Mouse (Mus musculus) right cerebral cortex, postnatal 4 days (tissue): ENCODE data around the gene Pbld2.
A peak's percentile ranks its signal among the peaks of the same experiment; 100 is the strongest.

Experiments used
- DNase-seq: peaks from one replicate; pipeline ENCODE4 v3.0.0-alpha.2; 2022

The Pbld2 gene

DNA sequence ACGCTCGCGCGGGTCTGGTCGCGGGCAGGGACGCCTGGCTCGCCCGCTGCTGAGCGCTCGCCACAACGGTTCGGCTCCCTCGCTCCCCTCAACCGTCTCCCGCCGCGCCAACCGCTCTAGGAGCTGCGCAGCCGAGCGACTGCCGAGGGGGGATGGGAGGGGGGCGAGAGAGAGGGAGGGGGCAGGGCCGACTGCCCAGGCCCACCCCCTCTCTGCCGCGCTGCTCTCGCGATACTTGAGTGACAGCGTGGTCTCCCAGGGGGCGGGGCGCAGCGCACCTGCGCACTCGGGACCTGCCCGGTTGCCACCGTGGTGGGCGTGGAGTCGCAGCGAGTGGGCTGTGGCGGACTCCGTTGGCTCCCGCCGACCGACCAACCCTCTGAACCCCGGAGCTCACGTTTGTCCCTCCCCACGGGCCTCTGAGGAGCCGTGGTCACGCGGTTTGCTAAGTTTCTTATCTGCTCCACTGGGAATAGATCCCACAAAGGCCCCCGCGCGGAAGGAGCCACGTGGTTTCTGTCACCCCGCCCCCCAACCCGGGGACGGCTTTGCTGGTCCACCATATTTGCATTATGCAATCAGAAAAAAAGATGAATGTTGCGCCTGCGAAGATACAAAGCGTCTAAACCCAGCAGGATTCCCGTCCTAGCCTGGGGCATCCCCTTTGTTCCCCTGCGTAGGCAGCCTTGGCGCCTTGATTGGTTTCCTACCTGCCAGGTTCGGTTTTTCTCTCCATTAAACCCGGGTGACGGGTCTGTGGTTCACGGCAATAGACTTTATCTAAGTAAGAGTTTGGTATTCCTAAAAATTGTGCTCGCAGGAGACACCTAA, at the start of gene Pbld2, which contains the start of gene Hnrnph3:
Gene Pbld2 (plus strand): TSS at position 567 of the 831 bp plus-strand sequence.
Gene Hnrnph3 (minus strand): TSS at position 469 of the 831 bp plus-strand sequence.
- DNase-seq: peak; percentile 99

DNA sequence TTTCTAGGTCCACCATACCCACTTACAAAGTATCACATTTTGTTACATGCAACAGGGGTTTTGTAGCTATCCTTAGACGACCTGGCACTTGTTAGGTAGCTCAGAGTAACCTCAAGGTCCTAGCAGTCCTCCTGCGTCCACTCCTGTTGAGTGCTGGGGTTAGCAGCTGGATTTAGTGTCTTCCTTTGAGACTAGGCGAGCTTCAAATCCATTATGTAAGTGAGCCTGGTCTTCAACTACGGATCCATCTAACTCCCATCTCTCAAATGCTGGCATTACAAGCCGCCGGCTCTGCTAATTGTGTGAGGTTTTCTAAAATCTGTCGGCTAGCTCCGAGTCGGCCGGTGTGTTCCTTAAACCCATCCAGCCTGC, 44.5 kb upstream of the Pbld2 start:
- no peak for DNase-seq

- peak; percentile 96 for DNase-seq
Measured at GRCm38 (mm10) chr10:62980039-62980954, 43.8 kb upstream of the Pbld2 start, which contains the start of gene Rufy2. Gene Rufy2 (plus strand): TSS chr10:62980223.

GRCm38 (mm10) chr10:62984072-62984471, 40.0 kb upstream of the Pbld2 start:
- no peak for DNase-seq

- DNase-seq: no peak
Measured at GRCm38 (mm10) chr10:62984495-62984894, 39.6 kb upstream of the Pbld2 start.

GRCm38 (mm10) chr10:62987341-62987740, 36.8 kb upstream of the Pbld2 start:
- peak; percentile 56 for DNase-seq

- DNase-seq: no peak
Measured at GRCm38 (mm10) chr10:62990636-62991035, 33.5 kb upstream of the Pbld2 start.

GRCm38 (mm10) chr10:62993991-62994390, 30.1 kb upstream of the Pbld2 start:
- no peak for DNase-seq

DNA sequence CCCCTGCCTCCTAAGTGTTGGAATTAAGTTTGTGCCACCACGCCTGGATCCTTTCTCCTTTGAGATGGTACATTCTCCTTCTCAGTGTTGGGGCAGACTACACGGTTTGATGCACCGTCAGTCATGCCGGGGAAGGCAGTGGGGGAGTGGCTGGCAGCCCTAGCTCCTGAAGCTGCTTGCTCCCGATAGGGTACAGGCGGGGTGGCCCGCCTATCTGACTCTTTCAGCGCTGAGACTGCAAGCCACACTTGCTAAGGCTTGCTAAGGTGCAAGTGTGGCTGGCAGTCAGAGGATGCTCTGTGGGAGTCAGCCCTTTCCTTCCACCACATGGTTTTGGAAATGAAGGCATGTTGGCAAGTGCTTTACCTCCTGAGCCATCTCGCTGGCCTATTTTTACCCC, 23.5 kb upstream of the Pbld2 start:
- DNase-seq: no peak

DNA sequence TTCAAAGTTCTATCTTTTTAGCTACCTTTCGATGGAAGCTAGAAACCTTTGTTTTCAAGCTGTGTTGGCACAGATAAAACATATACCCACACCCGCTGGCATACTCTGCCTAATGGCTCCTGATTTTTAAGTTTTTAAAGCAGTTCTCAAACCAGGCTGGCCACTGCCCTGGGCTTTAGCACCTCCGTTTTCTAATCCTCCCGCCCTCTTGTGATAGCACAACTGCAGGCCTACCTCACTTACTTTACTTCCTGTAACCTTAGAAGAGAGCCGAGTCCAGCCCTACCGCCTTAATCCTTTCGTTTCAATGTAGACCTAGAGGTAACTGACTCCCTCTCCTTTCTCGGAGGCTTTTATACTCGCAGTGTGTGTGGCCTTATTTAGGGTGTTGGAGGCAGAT, 20.9 kb upstream of the Pbld2 start:
- no peak for DNase-seq

- no peak for DNase-seq
Measured at GRCm38 (mm10) chr10:63004556-63004955, 19.6 kb upstream of the Pbld2 start.

DNA sequence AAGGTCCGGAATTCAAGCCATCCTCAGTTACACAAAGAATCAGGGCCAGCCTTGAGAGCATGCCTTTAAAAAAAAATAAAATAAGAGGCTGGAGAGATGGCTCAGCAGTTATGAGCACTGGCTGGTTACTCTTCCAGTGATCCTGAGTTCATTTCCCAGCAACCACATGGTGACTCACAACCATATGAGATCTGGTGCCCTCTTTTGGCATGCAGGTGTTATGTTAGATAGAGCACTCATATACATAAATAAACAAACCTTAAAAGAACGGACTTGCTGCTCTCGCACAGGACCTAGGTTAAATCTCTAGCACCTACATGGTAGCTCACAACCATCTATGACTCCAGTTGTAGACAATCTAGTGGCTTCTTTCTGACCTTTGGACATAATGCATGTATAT, 15.9 kb upstream of the Pbld2 start:
- no peak for DNase-seq

DNA sequence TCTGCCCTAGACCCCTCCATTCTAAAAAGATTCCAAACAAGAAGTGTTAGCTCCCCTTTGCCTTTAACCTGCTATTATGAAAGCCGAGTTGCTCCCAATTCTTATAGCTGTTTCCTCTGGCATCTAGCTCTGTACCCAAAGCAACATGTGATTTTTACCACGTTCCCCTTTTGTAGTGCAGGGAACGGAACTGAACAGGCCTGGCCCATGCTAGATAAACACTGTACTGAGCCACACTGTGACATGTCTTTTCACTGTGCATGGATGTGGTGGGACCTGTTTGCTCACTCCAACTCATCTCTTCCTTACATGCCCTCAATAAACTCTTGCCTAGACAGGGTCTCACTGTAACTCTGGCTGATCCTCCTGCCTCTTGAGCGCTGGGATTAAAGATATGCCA, 13.8 kb upstream of the Pbld2 start:
- no peak for DNase-seq

DNA sequence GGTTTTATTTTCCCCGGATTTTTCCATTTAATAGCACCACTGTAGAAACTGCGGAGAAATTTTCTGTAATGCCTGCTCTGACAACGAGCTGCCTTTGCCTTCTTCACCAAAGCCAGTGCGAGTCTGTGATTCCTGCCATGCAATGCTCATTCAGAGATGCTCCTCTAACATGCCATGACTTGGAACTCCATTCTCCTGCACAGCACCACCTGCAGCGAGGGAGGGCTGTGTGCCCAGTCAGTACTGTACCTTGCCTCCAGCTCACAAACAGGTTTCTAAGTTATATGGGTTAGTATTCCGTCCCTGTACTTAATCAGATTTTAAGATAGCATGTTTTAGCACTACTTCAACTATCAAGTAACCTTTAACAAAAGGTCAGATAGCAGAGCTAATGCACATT, 12.6 kb upstream of the Pbld2 start:
- no peak for DNase-seq

GRCm38 (mm10) chr10:63013476-63013875, 10.6 kb upstream of the Pbld2 start:
- no peak for DNase-seq

DNA sequence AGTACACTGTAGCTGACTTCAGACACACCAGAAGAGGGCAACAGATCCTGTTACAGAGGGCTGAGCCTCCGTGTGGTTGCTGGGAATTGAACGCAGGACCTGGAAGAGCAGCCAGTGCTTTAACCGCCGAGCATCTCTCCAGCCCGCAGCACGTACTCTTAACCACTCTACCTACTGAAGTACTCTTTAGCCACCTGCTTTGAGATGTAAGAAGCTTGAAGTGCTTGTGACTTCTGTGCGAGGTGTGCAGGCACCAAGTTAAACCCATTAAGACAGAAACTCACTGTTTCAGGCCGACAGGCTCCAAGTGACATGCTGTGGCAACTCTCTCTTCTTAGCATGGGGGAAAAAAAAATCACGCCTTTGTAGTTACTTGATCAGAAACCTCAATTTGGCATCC, 9.9 kb upstream of the Pbld2 start:
- no peak for DNase-seq

- DNase-seq: no peak
Measured at GRCm38 (mm10) chr10:63019304-63019703, 4.8 kb upstream of the Pbld2 start.

DNA sequence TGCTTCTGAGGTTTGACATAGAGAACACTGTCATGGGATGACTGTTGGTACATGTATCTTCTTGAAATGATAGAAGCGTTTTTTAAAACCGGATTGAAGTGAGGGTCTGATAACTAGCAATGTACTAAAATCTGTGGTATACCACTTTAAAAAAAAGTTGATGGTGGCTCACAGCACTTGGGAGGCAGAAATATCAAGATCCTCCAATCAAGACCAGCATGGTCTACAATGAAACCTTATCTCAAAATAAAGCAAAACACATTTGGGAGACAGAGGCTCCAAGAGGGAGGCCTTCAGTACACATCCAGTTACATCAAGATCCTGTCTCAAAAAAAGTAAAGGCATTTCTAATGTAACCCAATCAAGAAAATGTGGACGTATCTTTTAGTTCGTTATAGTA, 2.4 kb upstream of the Pbld2 start:
- DNase-seq: no peak

- DNase-seq: no peak
Measured at GRCm38 (mm10) chr10:63022541-63023120, 1.5 kb upstream of the Pbld2 start.

DNA sequence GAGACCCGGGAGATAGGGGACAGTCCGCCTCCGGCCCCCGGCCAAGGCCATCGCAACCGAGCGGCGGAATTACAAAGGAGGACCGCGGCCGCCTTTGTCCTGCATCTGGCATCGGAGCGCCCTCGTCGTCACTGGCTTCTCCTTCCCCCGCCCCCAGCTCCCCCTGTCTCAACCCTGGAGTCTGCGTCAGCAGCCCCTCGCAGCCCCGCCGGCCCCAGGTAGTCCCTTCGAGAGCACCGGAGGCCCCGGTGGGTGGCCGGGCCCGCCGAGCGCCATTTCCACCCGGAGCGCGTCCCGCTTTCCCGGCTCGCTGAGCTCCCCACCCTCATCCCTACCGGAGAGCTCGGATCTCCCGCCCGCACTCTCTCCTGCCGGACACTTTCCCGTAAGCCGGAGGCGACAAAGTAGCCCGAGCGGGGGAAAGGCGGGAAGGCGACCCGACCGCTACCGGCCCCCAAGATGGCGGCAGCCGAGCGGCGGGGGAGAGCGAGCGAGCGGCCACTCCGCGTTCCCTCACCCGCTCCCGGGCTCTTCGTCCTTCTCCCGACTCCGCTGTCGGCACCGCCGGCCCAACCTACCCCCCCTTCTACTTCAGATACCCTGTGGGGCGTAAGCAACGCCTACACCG, 880 bp upstream of the Pbld2 start:
- DNase-seq: peak; percentile 74

DNA sequence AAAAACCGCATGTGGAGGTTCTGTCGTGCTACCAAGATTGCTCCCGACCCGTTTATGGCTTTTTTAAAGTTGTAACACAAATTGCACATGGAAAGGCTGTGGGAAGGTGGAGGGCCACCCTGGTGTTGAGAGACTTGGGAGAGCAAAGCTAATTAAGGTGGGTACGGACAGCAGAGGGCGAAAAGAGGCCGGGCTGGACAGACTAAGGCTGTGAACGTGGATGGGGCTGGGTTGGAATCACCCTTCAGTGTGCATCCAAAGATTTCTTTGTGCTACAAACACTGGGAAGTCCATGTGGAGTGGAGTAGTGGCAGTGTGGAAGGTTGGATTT, 430 bp downstream of the Pbld2 start:
- DNase-seq: peak; percentile 57

DNA sequence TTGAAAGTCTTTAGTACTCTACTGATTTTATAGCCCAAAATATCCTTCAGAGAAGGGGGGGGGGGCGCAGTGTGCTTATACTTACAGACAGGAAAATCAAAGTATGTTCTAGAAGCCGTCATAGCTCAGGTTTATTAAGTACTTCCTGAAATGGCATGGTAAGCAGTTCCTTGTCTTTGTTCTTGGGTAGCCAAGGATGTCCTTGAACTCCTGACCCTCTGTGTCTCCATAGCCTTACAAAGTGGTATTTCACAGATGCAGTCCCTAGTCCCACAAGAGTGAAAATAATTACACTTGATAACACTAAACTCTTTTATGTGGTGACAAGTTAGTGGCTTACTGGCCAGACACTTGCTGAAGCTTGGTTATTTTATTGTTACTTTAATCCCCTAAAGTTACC, 901 bp downstream of the Pbld2 start:
- no peak for DNase-seq

DNA sequence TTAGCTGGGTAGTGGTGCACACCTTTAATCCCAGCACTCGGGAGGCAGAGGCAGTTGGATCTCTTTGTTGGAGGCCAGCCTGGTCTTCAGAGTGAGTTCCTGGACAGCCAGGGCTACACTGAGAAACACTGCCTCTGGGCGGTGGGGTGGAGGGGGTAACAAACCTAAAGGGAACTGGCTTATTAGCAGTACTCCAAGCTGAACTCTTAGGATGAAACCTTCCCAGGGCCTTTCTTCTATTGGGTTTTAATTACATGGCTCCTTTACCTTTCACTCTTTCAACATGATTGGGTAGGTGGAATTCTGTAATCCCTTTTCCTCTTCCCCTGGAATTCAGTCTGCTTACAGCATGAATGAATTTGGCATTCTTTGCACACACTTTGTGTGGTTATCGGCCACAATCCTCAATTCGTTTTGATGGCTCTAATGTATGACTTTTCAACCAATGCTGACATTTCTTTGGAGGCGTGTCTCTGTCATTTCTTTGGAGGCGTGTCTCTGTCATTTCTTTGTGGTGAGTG, 1.4 kb downstream of the Pbld2 start:
- no peak for DNase-seq
